Comparison of ENCODE assay signal across 7 mouse cellular contexts in the genomic region with DNA sequence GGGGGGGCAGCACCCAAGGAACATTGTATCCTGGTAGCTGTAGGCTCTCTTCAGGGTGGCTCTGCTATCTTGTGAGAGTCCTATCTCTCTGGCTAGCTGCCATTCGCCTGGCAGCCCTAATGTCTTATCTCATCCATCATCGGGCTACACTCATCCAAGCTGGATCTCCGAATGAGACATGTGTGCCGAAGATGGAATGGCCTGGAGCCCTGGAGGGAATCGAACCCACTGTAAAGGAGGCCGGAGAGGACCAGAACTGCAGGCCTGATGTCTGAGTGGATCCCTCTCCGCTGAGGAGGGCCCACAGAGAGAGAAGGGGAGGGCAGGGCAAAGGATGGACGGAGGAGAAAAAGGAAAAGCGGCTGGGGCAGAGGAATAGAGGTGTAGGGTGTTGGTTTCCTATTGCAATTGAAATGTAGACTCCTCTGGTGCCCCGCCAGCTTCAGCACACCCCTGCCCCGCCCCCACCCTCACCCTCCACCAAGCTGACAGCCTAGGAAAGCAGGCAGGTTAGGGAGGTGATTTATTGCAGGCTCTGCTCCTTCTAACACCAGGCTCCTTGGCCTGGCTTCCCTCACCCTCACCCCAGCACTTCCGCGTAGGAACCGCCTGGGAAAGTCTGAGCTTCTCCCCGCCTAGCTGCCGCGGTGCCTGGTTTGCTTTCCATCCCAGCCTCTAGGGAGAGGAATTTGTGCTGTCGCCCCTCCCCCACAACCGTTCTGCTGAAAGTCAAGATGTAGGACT. TPM values are rescaled to one million over a fixed set of nuclear protein-coding genes. Genes with fewer than 3 reads are reported as not detected.
DNase-seq lines count a peak whose midpoint lies in the region; ATAC-seq and TF ChIP-seq lines count a peak whose summit lies in the region.

No protein-coding gene starts in this region.

- 29% methylated on average over 19 of the region's 19 CpGs for WGBS in forebrain, embryonic 12.5 days
- 15% methylated on average over 19 of the region's 19 CpGs for WGBS in heart, embryonic 15.5 days
- WGBS in kidney, embryonic 15.5 days = 15% methylated on average over 18 of the region's 19 CpGs
- WGBS in liver, embryonic 13.5 days (ENCODE audit: insufficient replicate concordance) = 24% methylated on average over 19 of the region's 19 CpGs
- WGBS in midbrain, postnatal 0 days = 28% methylated on average over 18 of the region's 19 CpGs

- peaks cover 3% of the 10 kb centered on the region; the same call in 1 of the 2 replicates for H3K27me3 ChIP-seq in forebrain, embryonic 12.5 days
- no peaks in the 10 kb centered on the region for H3K27me3 ChIP-seq in heart, embryonic 15.5 days
- H3K27me3 ChIP-seq in kidney, embryonic 15.5 days = no peaks in the 10 kb centered on the region
- no peaks in the 10 kb centered on the region for H3K27me3 ChIP-seq in liver, embryonic 13.5 days
- no peaks in the 10 kb centered on the region for H3K27me3 ChIP-seq in midbrain, postnatal 0 days (ENCODE audit: insufficient read depth, low read length)

- H3K4me2 ChIP-seq in forebrain, embryonic 12.5 days = peak overlapping the region; percentile 39
- peak overlapping the region; percentile 51 for H3K4me2 ChIP-seq in heart, embryonic 15.5 days
- peak overlapping the region; percentile 38 for H3K4me2 ChIP-seq in kidney, embryonic 15.5 days
- peak overlapping the region; percentile 19; the same call in 1 of the 2 replicates for H3K4me2 ChIP-seq in liver, embryonic 13.5 days
- H3K4me2 ChIP-seq in midbrain, postnatal 0 days (ENCODE audit: low read depth, low read length, poor library complexity, severe bottlenecking) = no peak overlapping the region

- ATAC-seq in forebrain, embryonic 12.5 days (ENCODE audit: low FRiP score) = peak; percentile 65; the same call in 1 of the 2 replicates
- ATAC-seq in heart, embryonic 15.5 days (replicated peaks; ENCODE audit: insufficient number of reproducible peaks, insufficient read depth, low FRiP score, low read depth) = peak; percentile 77
- ATAC-seq in kidney, embryonic 15.5 days (replicated peaks; ENCODE audit: low FRiP score) = peak; percentile 95
- peak; percentile 19; the same call in 1 of the 2 replicates for ATAC-seq in liver, embryonic 13.5 days (ENCODE audit: low read depth)
- ATAC-seq in midbrain, postnatal 0 days (ENCODE audit: low FRiP score) = peak; percentile 51; the same call in 1 of the 2 replicates

- H3K4me1 ChIP-seq in forebrain, embryonic 12.5 days = peaks cover 9% of the 10 kb centered on the region
- peaks cover 24% of the 10 kb centered on the region for H3K4me1 ChIP-seq in heart, embryonic 15.5 days (replicated peaks)
- peaks cover 32% of the 10 kb centered on the region for H3K4me1 ChIP-seq in kidney, embryonic 15.5 days
- H3K4me1 ChIP-seq in liver, embryonic 13.5 days (replicated peaks) = peaks cover 29% of the 10 kb centered on the region
- peaks cover 3% of the 10 kb centered on the region; the same call in 1 of the 2 replicates for H3K4me1 ChIP-seq in midbrain, postnatal 0 days (ENCODE audit: insufficient read depth, low read length)

- H3K27ac ChIP-seq in forebrain, embryonic 12.5 days = no peak overlapping the region
- H3K27ac ChIP-seq in heart, embryonic 15.5 days = peak overlapping the region; percentile 82
- peak overlapping the region; percentile 84 for H3K27ac ChIP-seq in kidney, embryonic 15.5 days
- no peak overlapping the region for H3K27ac ChIP-seq in liver, embryonic 13.5 days
- H3K27ac ChIP-seq in midbrain, postnatal 0 days (ENCODE audit: low read depth, low read length) = no peak overlapping the region; the same call in 1 of the 2 replicates

- H3K9ac ChIP-seq in forebrain, embryonic 12.5 days = peak overlapping the region; percentile 40; the same call in 1 of the 2 replicates
- no peak overlapping the region for H3K9ac ChIP-seq in heart, embryonic 15.5 days
- H3K9ac ChIP-seq in kidney, embryonic 15.5 days = no peak overlapping the region
- H3K9ac ChIP-seq in liver, embryonic 13.5 days = no peak overlapping the region
- no peak overlapping the region for H3K9ac ChIP-seq in midbrain, postnatal 0 days (replicated peaks; ENCODE audit: low read length, poor library complexity, severe bottlenecking)

- no peaks in the 10 kb centered on the region for H3K36me3 ChIP-seq in forebrain, embryonic 12.5 days (replicated peaks)
- no peaks in the 10 kb centered on the region for H3K36me3 ChIP-seq in heart, embryonic 15.5 days
- no peaks in the 10 kb centered on the region for H3K36me3 ChIP-seq in kidney, embryonic 15.5 days
- no peaks in the 10 kb centered on the region for H3K36me3 ChIP-seq in liver, embryonic 13.5 days
- H3K36me3 ChIP-seq in midbrain, postnatal 0 days (ENCODE audit: insufficient read depth, low read length) = no peaks in the 10 kb centered on the region

- H3K4me3 ChIP-seq in forebrain, embryonic 12.5 days (replicated peaks) = no peak overlapping the region
- peak overlapping the region; percentile 27 for H3K4me3 ChIP-seq in heart, embryonic 15.5 days
- H3K4me3 ChIP-seq in kidney, embryonic 15.5 days (replicated peaks) = 0 out of 2 replicates have a peak overlapping the region, but pooled peaks have one; percentile 3
- no peak overlapping the region for H3K4me3 ChIP-seq in liver, embryonic 13.5 days (replicated peaks)
- H3K4me3 ChIP-seq in midbrain, postnatal 0 days (ENCODE audit: low read depth, low read length) = no peak overlapping the region

- no peaks in the 10 kb centered on the region for H3K9me3 ChIP-seq in forebrain, embryonic 12.5 days
- H3K9me3 ChIP-seq in heart, embryonic 15.5 days (replicated peaks) = no peaks in the 10 kb centered on the region
- H3K9me3 ChIP-seq in kidney, embryonic 15.5 days (replicated peaks) = no peaks in the 10 kb centered on the region
- no peaks in the 10 kb centered on the region for H3K9me3 ChIP-seq in liver, embryonic 13.5 days (replicated peaks)
- H3K9me3 ChIP-seq in midbrain, postnatal 0 days (ENCODE audit: low read length) = no peaks in the 10 kb centered on the region

- TF ChIP-seq CTCF in midbrain, postnatal 0 days (IDR thresholded peaks at IDR 0.05) = peak; percentile 16; the same call in 1 of the 2 replicates

- peak; percentile 75 for DNase-seq in adrenal gland, postnatal 14 days
- no peak for DNase-seq in liver, embryonic 13.5 days
- DNase-seq in midbrain, postnatal 0 days (ENCODE audit: low spot score) = peak; percentile 56
- DNase-seq in testis, postnatal 14 days (ENCODE audit: low spot score) = peak; percentile 46

RNA-seq across cellular contexts. Expression of a gene that starts 32.5 kb away (rescaled TPM):
- total RNA-seq in adrenal gland, postnatal 14 days (2021) = not detected in 2 replicates
- not detected in 2 replicates for polyA plus RNA-seq in forebrain, embryonic 12.5 days (2016; fragmentation: Nextera tagmentation; extraction: Ambion mirVana)
- not detected in 2 replicates for polyA plus RNA-seq in heart, embryonic 15.5 days (2015; fragmentation: Nextera tagmentation; extraction: Ambion mirVana)
- polyA plus RNA-seq in kidney, embryonic 15.5 days (2015; fragmentation: Nextera tagmentation; extraction: Ambion mirVana) = not detected in 2 replicates
- polyA plus RNA-seq in liver, embryonic 13.5 days (2015; fragmentation: Nextera tagmentation; extraction: Ambion mirVana) = not detected in 2 replicates
- total RNA-seq in midbrain, postnatal 0 days (2014; rRNA removed) = not detected in 2 replicates
- not detected in 2 replicates for polyA plus RNA-seq in midbrain, postnatal 0 days (2015; fragmentation: Nextera tagmentation; extraction: Ambion mirVana)

RNA-seq across cellular contexts. Expression of a gene that starts 47.0 kb away (rescaled TPM):
- total RNA-seq in adrenal gland, postnatal 14 days (2021) = 1.6 and 1.7 TPM in 2 replicates
- 5.8 and 6.1 TPM in 2 replicates for polyA plus RNA-seq in forebrain, embryonic 12.5 days (2016; fragmentation: Nextera tagmentation; extraction: Ambion mirVana)
- 4.6 and 5.4 TPM in 2 replicates for polyA plus RNA-seq in heart, embryonic 15.5 days (2015; fragmentation: Nextera tagmentation; extraction: Ambion mirVana)
- polyA plus RNA-seq in kidney, embryonic 15.5 days (2015; fragmentation: Nextera tagmentation; extraction: Ambion mirVana) = 7.0 and 8.2 TPM in 2 replicates
- 0.73 and 0.93 TPM in 2 replicates for polyA plus RNA-seq in liver, embryonic 13.5 days (2015; fragmentation: Nextera tagmentation; extraction: Ambion mirVana)
- 0.27 and 0.85 TPM in 2 replicates for total RNA-seq in midbrain, postnatal 0 days (2014; rRNA removed)
- 1.6 and 2.3 TPM in 2 replicates for polyA plus RNA-seq in midbrain, postnatal 0 days (2015; fragmentation: Nextera tagmentation; extraction: Ambion mirVana)

RNA-seq across cellular contexts. Expression of a gene that starts 48.0 kb away (rescaled TPM):
- 33.0 and 37.4 TPM in 2 replicates for total RNA-seq in adrenal gland, postnatal 14 days (2021)
- polyA plus RNA-seq in forebrain, embryonic 12.5 days (2016; fragmentation: Nextera tagmentation; extraction: Ambion mirVana) = 44.9 and 48.4 TPM in 2 replicates
- polyA plus RNA-seq in heart, embryonic 15.5 days (2015; fragmentation: Nextera tagmentation; extraction: Ambion mirVana) = 17.3 and 20.1 TPM in 2 replicates
- 29.1 and 30.6 TPM in 2 replicates for polyA plus RNA-seq in kidney, embryonic 15.5 days (2015; fragmentation: Nextera tagmentation; extraction: Ambion mirVana)
- polyA plus RNA-seq in liver, embryonic 13.5 days (2015; fragmentation: Nextera tagmentation; extraction: Ambion mirVana) = 9.6 and 11.5 TPM in 2 replicates
- total RNA-seq in midbrain, postnatal 0 days (2014; rRNA removed) = 19.9 and 29.2 TPM in 2 replicates
- 16.9 and 18.8 TPM in 2 replicates for polyA plus RNA-seq in midbrain, postnatal 0 days (2015; fragmentation: Nextera tagmentation; extraction: Ambion mirVana)

Comparison
In these comparisons a context has a peak if more than half of its experiments do, and no peak if none do; other contexts are left out.
1. ATAC-seq: peak in every context shown above with its lines; median percentile 95 in kidney, embryonic 15.5 days; 77 in heart, embryonic 15.5 days; 65 in forebrain, embryonic 12.5 days; 51 in midbrain, postnatal 0 days; 19 in liver, embryonic 13.5 days.
2. H3K27ac ChIP-seq: peak in heart, embryonic 15.5 days (single experiment) and kidney, embryonic 15.5 days (single experiment); none in forebrain, embryonic 12.5 days (single experiment), liver, embryonic 13.5 days (single experiment) and midbrain, postnatal 0 days (single experiment).
3. H3K4me3 ChIP-seq: peak in heart, embryonic 15.5 days (single experiment) and kidney, embryonic 15.5 days (single experiment); none in forebrain, embryonic 12.5 days (single experiment), liver, embryonic 13.5 days (single experiment) and midbrain, postnatal 0 days (single experiment).